Mouse (Mus musculus): ENCODE data around the gene Kcnq2. TPM values are rescaled to one million over a fixed set of nuclear protein-coding genes. Genes with fewer than 3 reads are reported as not detected.

The Kcnq2 gene
- 1 to 10 TPM; 4.2 to 8.1 TPM for total RNA-seq (2021)
- long read RNA-seq, experiment 1: 0 reads
- long read RNA-seq, experiment 2: 0 reads

DNA sequence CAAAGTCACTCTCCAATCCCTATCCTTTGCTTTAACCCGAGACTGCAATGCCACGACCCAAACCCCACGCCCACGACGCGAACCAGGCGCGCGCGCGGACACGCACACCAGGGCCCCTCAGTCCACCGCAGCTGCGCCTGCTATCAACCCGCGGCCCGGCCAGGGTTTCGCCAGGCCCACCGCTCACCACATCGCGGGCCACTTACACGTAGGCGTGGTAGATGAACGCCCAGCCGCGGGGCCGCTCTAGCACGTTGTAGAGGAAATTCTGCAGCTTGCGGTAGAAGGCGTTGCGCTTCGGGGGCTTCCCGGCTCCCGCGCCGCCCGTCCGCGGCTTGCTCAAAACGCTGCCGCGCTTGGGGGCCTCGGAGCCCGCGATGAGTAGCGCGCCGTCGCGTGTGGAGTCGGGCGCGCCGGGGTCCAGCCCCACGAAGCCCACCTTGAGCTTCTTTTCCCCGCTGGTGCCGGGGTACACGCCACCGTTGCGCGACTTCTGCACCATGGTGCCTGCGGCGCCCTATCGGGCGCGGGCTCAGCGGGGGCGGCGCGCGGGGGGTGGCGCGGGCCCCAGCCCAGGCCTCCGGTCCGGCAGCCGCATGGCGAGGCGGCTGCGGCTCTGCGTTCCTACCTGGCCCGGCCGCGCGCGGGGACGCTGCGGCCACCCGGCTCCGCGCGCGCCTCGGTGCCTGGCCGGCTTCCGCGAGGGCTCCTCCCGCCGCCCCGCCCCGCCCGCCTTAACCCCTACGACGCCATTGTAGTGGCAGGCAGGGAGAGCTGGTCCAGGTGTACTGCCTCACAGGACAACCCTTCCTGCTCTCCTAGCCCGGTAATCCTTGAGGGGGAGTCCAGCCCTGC, at the start of gene Kcnq2:
Gene Kcnq2, minus strand, starts transcription at position 710 of the 855 bp plus-strand sequence.
- DNase-seq: no peak

DNA sequence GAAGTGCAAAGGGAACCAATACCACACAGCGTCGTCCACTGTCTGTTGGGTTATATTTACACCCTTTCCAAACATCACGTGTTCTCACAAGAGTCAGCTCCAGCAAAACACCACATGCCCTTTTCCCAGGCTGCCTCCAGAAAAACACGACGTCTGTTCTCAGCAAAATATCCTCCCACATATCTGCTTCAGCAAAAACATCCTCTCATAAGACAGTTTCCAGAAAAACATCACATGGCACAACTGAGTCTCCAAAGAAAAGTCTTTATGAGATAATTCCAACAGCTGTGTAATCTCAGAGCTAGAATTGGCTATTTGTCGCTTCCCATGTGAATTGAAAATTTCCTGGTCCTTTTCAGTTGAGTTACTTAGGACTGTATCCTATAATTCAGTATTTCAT, 45.8 kb upstream of the Kcnq2 start:
- DNase-seq: no peak

DNA sequence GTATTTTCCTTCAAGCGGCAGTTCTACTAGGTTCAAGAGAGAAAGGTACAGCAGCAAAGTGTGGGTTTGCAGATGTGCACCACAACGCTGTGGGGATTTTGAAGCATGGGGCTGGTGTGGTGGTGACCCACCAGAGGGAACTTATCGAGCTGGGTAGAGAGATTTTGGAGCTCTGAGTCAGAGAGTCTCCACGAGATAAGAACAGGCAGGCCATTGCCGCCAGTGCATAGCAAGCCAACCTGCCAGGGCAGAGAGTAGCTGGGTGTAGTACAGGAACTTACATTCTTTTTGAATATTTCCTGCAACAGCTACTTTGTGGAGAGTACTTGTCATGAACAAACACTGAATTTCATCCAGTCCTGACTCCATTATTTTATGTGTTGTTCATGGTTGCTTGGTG, 43.4 kb upstream of the Kcnq2 start:
- DNase-seq: no peak

DNA sequence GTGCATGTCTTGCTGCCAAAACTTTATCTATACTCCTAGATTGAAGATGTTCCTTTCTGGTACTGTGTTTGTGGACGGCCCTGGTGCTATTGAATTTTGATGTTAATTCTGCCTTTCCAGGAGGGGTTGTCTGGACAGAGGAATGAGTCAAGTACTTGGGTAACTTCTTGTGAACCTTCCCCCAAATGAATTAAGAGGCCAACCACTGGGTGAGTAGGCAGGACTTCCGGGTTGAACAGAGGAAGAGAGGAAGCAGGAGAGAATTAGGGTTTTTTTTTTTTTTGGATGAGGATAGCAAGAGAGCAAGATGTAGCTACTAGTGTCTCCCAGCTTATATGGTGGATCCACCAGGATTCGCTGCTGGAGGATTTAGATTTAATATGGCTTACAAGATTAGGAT, 42.9 kb upstream of the Kcnq2 start:
- no peak for DNase-seq

DNA sequence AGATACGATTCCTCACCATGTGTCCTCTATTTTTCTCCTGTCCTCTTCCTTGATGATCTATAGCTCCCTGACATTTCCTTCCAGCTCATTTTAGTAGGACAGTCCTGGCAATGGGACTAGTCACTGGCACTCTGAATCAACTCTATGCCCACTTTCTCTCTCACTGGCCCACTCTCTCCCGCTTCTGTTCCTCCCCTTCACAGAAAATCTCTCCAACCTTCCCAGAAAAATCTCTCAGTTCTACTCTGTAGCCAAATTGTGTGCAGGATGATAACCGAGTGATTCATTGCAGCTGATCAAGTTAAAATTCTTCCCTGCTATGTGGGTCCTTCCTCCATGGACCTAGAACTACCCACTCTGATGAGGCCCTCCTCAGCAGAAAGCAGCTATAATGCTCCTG, 39.5 kb upstream of the Kcnq2 start:
- no peak for DNase-seq

DNA sequence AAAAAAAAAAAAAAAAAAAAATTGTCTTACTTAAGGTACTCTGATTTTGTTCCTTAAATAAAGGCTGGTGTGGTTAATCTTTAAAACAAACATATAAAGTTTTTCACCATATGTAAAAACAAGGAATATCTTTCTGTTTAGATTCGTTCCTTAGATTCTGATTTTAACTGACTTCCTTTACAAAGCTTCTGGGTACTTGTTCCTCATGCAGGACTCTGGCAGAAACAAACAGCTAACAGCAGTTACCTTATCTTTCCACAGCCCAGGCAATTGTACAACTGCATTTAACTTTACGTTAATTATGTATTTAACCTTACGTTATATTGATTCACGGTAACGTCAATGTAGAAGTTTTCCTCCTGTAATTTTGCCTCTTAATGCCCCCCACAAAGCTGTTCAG, 31.4 kb upstream of the Kcnq2 start:
- no peak for DNase-seq

DNA sequence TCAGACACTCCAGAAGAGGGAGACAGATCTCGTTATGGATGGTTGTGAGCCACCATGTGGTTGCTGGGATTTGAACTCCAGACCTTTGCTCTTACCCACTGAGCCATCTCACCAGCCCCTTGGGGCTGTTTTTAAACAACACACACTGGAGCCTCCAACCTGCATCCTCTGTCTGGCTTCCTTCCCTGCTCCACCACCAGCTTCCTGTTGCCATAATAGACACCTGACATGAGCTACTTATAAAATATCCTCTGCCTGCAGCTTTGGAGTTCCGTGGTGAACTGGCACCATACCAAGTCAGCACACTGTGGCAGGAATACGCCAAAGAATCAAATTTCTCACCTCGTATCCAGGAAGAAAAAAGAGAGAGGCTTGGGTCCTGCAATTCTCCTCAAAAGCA, 25.7 kb upstream of the Kcnq2 start:
- no peak for DNase-seq

DNA sequence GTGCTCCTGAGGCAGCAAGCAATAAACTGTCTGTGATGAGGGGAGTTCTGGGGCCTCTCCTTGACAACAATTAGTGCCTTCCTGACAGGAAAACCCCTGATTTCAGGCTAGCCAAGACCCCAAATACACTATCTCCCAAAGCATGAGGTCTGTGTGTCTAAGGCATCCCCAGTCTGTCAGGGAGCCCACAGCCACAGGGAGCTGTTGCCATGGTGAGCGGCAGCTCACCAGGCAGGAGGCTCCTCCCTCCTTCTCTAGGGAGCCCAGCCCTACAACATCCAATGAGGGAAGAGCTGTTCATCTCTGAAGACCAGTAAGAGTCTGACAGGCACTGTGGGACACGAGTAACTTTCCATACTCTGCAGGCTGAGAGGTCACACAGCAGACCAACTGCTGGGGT, 24.7 kb upstream of the Kcnq2 start:
- no peak for DNase-seq

DNA sequence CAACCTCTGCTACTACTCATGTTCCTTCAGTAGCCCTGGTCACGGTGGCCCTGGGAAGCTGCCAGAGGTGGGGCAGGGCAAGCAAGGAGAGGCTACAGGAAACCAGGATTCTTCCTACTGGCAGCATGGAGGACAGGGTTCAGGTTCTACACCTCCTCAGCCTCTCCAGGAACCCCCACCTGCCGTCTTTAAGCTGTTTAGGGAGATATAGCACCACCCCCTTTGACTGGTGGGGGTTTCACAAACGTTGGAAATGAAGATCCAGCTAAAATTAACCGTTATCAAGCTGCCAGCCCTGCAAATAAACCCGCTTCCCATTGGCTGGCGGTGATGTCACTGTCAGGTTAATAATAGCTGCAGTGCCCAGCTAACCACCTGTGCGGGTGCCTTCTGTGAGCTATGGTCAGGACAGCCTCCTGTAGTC, 24.0 kb upstream of the Kcnq2 start:
- no peak for DNase-seq

DNA sequence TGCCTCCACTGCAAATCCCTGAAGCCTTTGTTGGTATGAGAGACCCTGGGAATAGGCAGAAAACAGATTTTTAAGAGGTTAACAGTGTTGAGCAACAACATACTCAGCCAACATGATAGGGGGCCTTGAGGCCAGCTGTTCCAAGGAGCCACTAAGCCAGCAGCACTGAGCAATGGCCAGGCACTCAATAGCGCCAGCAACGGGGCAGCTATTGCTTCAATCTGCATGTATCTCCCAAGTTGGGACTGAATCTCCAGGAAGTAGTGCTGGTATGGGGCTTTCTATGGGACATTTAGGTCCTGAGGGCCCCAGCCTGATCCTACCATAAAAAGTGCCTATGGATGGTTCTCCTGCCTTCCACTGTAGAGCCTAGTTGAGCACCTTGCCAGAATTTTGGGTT, 23.4 kb upstream of the Kcnq2 start:
- no peak for DNase-seq

DNA sequence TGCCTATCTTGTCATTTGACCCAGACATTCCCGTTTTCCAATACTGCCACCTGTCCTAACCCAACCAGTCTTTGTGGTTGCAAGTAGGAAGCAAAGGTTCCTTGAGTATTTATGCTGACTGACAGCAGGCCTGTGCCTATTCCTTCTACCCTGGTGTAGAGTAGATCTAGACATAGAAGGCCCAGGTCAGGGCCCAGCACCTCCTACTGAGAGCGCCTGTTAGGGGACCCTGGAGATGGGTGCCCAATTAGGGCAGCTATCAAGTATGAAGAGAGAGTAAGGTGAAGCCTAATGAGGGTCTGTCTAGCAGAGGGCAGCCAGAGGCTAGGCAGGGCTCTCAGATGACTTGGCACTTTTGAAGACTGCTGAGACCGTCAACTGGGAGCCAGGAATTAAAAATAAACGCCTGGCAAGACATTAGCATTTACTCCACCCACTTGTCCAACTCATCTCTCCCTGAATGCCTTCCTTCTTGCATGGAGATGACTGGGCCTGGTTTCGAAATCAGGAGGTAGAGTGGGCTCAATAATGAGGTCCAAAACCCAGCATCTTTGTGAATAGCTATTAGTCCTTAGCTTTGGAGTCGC, 22.7 kb upstream of the Kcnq2 start:
- no peak for DNase-seq

DNA sequence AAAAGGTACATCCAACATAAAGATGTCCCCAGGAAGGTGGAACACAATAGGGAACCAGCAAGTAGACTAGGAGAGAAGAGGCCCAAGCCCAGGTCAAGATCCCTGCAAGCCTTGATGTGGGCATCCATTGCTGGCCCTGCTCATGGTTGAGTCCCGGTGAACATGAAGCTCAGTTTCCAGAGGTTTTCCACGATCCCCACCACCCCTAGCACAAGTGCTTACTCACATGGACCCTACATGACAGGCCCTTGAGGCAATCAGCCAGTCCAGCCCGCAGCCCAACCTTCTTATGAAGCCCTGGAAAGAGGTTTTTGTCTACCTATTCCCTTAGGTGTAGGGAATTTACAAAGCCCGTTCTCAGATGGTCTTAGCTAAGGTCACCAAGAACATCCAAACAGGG, 22.1 kb upstream of the Kcnq2 start:
- DNase-seq: no peak

DNA sequence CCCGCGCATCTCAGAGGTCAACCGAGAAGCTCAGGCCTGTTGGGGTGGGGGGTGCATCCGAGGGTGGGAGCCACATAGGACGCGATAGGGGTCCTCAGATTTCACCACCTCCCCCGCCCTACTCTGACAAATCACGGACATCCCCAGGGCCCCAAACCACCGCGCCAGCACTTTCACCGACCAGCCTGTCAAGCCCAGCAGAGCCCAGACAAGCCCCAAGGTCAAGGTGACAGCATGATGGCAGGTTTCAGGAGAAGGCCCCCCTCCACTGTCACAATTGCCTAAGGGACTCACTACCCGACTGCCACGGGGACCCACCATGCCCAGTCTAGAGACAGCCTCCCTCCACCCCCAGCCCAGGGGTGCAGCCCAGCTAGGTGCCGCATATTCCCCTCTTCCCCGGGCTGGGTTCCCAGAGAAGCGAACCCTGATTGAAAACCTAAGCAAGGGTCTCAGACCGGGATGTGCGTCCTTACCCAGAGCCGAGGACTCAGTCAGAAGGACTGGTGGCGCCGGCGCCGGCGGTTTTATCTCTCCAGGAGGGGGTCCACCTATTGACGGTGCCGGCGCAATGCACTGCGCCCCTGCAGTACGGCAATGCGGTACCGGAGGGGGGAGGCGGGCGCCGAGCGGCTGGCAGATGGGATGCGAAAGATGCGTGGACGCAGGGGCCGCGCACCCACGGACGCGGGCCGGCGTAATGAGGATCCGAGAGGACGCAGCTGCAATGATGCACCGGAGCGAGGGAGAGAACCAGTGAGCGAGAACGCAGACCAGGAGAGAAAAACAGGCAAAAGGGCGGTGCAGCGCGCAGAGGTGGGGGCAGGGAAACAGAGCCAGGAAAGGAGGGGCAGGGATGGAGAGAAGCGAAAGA, 21.4 kb upstream of the Kcnq2 start, which contains the start of gene Eef1a2:
Gene Eef1a2, minus strand, starts transcription at position 767 of the 874 bp plus-strand sequence.
- DNase-seq: no peak

DNA sequence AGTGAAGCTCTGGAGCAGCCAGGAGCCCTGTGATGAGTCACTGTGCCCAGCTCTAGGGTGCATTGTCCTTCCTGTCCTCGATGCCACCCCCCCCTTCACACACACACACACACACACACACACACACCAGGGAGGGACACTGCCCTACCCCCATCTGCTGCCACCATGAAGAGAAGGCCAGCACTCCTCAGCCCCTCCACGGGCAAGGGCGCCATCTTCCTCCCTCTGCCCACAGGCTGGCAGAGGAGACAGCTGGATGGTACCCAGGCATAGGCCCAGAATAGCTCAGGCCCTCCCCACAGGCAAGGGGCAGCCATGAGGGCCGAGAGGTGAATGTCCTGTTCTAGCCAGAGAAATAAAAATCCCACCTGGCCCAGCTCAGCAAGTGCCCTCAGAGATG, 20.7 kb upstream of the Kcnq2 start:
- DNase-seq: peak; percentile 45

DNA sequence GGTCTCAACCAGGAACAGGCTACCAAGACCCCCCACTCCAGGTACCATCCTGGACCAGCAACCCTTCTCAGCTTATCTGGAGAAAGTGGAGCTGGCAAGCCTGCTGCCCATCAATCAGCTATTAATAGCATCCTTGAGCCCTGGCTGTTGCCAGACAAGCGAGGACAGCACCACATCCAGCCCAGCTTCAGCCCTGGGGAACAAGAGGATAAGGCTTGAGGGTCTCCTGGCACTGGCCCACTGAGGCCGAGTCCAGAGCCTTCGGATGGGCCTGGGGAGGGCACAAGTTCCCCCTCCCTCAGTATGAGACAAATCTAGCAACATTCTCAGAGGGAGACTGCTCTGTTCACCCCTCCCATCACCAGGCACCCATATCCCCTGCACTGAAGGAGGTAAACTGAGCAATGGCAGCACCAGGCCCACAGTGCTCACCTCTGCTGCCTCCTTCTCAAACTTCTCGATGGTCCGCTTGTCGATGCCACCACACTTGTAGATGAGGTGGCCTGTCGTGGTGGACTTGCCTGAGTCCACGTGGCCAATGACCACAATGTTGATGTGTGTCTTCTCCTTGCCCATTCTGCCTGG, 19.8 kb upstream of the Kcnq2 start:
- no peak for DNase-seq

DNA sequence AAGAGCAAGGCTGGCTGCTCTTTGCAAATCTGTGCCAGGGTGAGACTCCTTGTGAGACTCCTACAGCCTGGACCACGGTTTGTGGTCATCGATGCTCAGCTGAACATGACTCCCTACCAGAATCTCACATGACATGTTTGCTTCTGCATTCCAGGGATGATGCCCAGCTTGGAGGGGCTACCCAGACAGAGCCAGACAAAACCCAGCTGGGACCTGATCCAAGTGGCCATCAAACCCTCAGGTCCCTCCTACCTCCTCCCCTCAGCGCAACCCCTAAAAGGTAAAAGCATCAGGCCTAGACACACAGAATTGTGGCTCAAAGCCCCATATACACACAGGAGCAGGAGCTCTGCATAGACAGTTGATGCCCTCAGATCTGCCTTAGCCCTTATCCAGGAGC, 19.3 kb upstream of the Kcnq2 start:
- no peak for DNase-seq

DNA sequence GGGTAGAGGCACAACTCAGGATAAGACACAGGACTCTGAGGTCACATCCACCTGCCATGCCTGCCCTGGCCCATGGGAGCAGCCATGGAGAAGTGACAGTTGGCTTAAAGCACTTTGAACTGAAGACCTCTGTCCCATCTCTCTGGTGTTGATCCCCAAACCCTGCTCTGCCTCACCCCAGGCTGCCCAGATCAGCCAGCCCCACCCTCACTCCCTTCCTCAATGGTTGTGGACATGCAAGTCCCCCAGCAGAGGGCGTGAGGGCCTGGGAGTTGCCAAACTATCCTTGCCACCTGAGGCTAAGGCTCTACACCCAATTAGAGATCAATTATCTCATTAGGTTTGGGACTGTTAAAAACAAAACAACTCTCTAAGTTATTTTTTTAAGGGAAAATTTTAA, 18.7 kb upstream of the Kcnq2 start:
- DNase-seq: no peak

DNA sequence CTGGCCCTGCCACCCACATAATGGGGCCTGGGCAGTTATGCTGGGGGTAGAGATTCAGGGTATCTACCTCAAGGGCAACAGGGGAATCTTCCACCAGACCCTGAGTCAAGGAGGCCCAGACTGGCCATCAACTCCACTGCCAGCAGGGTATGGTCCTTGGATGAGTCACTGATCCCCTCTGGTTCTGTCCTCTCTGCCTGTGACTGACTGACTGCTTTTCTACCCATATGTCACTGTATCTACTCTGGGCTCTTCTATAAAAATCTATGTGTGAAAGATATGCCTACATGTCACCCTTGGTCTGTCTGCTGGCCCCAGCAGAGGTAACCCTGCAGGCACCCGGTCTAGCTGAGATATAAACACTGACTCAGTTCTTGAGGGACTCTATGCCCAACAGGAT, 18.0 kb upstream of the Kcnq2 start:
- no peak for DNase-seq

DNA sequence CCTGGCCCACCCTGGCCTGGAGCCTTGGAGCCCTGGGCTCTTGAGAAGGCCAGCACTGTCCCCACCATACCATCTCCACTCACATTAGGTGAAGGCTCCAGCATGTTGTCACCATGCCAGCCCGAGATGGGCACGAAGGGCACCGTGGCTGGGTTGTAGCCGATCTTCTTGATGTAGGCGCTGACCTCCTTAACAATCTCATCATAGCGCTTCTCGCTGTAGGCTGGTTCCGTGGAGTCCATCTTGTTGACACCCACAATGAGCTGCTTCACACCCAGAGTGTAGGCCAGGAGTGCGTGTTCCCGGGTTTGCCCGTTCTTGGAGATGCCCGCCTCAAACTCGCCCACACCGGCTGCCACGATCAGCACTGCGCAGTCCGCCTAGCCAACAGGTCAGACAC, 17.6 kb upstream of the Kcnq2 start:
- DNase-seq: no peak

DNA sequence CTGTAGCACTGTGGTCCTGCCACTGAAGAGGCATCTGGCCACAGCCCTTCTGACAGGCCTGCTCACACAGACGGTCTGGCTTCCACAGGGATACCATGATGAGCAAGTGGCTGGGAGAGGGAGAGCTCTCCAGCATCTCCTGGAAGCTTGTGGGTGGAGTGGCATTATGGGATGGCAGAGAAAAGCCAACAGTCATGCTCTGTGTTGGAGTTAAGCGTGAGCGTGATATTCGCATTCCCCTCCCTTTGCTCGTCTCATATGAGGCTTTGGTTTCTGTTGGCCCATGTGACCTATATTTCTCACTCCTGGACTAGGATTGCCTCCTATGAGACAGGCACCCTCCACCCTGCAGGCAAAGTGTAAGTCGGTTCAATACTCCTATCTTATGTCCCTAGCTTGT, 15.2 kb upstream of the Kcnq2 start:
- DNase-seq: no peak

DNA sequence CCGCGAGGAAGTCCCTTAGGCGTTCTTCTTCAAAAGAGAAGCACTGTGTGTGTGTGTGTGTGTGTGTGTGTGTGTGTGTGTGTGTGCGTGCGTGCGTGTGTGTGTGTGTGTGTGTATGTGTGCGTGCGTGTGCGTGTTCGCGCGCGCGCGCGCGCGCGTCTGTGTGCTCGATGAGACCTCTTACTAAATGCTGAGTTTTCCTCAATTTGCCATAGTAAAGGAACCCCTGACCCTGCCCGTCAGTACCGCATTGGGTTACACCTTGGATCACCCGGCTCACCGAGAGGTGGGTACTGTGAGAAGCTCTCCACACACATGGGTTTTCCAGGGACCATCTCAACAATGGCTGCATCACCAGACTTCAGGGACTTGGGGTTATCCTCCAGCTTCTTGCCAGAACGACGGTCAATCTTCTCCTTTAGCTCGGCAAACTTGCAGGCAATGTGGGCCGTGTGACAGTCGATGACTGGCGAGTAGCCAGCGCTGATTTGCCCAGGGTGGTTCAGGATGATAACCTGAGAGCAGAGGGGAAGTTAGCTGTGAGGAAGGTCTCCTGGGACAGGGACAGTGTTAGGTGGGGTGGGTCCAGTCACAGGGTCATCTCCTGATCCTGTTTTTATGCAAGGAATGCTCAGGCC, 13.3 kb upstream of the Kcnq2 start:
- DNase-seq: no peak

Data from adrenal gland, postnatal 10 days (tissue).